Mouse (Mus musculus) liver, adult (tissue): ENCODE measurements around the gene Tekt2.
A peak's percentile ranks its signal among the peaks of the same experiment; 100 is the strongest.

Experiments
- GATA4 ChIP-seq: IDR thresholded peaks from 2 replicates; pipeline ENCODE4 v1.6.1; 2014; ENCODE audit warnings: mild to moderate bottlenecking, low read length; ENCODE audit not compliant: insufficient replicate concordance

Gene Tekt2

DNA sequence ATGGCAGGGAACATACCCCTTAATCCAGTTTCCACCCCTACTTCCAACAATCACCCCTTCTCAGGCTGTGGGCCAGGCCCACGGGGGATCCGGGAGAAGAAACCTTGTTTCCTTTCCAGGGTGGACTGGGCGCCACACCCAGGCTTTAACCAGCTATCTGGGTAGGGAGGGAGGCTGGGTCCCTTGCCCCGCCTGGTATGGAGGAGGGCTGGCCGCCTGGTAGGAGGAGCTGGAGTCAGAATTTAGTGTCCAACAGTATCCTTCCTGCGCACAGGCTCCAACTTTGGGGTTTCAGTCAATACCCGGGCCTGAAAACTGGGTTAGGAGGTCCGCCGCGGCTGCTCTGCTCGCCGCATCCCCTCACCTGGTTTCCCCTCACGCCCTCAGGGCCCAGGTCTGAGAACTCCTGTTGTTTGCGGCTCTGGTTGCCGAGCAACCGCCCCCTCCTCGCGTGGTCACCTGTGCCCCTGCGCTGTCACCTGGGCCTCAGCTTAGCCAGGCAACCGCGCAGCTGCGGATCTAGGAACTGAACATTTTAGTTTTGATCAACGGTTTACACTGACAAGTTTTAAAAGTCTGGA is at the start of gene Tekt2:
Gene Tekt2, minus strand, starts transcription at position 408 of the 581 bp plus-strand sequence.
- TF ChIP-seq GATA4 = no peak

DNA sequence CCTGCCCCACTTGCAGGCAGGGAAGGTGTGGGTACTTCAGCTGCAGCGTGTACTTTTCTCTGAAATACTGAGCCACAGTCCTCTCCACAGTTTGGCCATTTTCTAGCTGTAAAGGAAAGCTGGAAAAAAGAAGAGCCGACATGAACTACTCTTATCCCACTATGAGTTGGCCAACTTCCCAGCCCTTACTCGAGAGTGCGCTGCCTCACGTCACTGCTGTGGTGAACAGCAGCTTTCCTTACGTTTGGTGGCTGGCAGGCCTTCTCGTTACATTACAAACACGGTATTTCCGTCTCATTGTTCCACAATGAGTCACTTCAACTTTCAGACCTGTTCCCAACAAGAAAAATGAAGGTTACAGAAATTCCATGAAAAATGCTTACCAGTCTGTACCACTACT is 46.0 kb upstream of the Tekt2 start:
- no peak for TF ChIP-seq GATA4

DNA sequence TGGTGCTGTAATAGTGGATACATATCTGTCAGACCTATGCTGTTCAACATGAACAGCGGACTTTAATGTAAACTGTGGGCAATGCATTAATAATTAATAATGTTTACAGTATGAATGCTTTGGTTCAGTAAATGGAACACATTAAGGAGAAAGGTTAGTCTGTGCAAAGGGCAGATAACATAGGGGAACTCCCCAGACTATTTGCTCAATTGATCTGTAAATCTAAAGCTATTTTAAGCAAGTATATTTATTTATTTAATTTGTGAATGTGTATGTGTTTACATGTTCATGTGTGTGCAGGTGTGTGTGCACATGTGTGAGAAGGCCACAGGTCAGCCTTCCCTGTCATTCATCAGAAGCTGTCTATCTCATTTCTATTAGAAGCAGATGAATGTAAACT is 34.6 kb upstream of the Tekt2 start:
- TF ChIP-seq GATA4 = no peak

DNA sequence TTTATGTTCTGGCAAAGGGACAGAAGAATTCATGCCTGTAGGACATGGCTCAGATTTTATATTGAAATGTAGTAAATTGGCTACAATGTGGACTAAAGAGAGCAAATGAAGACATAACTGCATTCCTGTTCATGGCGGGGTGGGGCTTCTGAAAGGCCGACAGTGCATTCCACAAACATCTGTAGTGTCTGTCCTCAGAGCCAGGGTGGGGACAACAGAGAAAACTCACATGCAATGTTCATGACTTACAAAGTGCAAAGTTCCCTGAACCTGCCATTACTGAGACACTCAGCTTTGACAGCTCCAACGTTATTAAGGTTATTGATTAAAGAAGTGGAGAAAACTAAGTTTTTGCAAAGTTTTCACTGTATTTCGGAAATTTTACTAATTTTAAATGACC is 18.0 kb upstream of the Tekt2 start:
- TF ChIP-seq GATA4 = no peak

DNA sequence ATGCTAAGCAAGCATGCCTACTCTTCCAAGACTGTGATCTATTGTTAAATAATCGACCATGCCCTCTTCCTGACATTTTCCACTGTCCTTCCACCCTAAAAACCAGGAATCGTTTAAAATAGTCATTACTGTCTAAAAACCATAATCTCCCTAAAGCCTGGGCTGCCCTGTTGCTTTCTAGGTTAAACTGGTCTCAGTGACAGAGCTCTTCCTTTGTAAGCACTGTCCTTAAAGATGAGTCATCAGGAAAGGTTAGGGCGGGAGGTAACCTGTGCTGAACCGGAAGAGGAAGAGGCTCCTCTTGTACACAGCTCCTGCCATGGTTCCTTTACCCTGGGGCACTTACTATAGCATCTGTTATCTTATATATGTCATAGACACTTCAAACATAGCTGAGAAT is 14.0 kb upstream of the Tekt2 start:
- TF ChIP-seq GATA4 = no peak

DNA sequence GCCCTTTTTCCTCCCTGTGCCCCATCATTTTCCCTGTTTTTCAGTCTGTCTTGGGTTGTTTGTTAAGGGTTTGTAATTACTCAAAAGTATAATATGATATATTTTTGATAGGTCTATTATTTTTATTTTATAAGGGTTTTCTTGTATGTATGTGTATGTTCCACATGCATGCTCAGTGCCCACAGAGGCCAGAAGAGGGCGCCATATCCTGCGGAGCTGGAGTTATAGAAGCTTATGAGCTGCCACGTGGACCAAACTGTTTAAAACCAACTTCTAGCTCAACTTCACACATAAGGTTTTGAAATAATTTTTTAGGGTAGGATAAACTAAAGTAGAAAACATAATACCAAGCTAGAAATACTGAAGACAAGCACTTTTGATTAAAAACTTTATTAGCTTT is 6.9 kb upstream of the Tekt2 start:
- TF ChIP-seq GATA4 = no peak

DNA sequence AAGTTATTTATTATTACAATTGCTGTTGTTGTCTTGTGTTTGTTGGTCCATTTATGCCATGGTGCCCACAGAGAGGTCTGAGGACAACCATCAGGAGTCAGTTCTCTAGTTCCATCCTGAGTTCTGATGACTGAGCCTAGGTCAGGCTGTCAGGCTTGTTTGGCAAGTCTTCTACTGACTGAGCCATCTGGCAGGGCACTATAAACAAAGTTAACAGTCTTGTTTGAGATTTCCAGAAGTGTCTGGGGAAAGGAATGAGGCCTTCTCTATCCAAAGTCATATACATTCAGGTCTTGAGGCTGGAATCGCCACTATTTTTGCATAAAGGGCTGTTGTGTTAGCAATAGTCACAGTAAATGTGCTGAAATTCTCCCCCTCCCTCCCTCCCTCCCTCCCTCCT is 6.3 kb upstream of the Tekt2 start:
- no peak for TF ChIP-seq GATA4

DNA sequence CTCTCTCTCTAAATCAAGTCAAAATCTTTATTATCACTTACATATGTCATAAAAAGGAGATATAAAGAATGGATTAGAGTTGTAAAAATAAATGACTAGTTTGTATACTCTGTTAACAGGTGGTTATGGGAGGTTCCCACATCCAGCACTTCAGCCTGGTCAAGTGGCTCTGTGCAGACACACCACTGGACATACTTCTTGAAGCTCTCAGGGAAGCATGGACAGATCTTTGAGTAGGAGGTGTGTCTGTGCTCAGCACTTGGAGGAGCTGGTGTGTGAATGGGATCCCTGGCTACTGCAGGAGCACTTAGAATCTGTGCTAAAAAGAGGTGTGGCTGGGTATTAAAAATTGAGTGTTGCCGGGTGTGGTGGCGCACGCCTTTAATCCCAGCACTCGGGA is 4.8 kb upstream of the Tekt2 start:
- TF ChIP-seq GATA4 = no peak

DNA sequence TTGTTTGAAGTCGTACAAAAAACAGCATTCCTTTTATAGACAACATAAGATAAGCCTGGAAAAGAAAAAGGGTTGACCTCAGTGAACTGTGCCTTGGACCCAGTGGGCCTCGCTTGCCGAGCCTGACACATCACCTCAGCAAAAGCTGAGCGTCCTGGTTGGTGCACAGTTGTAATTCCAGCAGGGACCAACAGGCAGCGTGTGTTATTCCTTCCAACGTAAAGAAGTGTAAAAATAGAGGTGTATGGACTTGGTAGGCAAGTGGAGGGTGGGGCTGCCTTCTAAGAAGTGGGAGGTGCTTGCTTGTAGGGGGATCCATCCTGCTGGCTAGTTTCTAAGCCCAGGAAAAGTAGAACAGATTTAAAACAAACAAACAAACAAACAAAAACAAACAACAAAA is 548 bp upstream of the Tekt2 start:
- no peak for TF ChIP-seq GATA4

DNA sequence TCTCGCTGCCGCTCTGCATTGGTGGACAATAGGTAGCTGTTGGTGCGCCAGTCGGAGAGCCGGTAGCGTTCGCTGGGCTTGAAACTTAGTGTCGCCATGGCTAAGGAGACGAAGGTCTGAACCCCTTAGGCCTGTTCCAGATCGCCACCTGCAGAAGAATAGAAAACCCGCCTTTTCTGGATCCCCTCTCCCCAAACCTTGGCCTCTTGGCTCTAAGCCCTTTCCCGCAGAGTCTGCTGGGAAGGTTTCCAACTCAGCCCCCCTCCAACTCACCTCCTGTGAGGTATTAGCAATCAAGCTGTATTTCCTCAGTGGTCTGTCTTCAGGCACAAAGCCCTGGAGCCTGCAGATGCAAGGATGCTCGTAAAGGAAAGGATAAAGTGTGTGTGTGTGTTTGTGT is 627 bp downstream of the Tekt2 start:
- no peak for TF ChIP-seq GATA4

DNA sequence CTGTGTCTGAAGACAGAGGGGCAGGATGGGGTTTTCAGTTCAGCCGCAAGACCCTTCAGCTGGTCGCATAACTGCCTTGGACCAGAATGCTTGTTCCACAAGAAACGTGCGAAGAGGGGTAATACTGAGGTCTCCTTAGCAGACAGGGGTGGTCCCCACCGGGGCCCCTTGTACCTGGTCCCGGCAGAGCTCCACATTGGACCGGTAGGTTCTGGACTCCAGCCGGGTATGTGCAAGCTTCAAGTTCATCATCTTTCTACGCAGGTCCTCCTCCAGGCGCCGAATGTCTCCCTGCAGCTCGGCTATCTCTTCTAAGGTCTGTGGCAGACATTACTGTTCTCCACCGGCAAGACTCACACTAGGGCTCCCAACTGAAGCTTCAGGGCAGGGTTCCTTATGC is 2.8 kb downstream of the Tekt2 start:
- TF ChIP-seq GATA4 = no peak

DNA sequence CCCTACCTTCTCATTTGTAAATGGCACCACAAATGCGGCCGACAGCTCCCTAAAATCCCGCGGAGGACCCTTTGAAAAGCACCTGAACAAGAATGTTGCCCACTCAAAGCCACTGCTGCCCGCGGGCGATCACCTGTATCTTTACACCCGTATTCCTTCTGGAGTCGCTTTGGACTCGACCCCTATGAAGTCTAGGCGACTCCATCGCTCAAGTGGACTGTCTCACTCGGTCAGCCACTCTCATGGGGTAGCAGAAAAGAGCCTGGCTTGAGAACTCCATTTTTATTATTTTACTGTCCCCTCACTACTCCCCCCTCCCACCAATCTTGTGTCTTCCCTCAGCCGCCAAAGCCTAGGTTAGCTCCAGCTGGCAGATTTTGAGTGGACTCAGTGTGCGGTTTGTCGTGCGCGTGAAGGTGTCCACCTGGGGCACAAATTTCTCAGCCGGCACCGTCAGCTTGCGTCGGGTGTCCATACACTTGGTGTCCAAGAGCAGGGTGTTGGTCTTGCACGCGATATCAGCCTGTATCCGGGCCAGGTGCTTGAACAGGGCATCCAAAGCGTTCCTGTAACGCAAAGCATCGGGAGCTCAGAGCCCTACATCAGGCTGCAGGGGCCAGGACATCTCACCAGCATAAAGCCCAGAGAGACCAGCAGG is 3.5 kb downstream of the Tekt2 start:
- no peak for TF ChIP-seq GATA4

DNA sequence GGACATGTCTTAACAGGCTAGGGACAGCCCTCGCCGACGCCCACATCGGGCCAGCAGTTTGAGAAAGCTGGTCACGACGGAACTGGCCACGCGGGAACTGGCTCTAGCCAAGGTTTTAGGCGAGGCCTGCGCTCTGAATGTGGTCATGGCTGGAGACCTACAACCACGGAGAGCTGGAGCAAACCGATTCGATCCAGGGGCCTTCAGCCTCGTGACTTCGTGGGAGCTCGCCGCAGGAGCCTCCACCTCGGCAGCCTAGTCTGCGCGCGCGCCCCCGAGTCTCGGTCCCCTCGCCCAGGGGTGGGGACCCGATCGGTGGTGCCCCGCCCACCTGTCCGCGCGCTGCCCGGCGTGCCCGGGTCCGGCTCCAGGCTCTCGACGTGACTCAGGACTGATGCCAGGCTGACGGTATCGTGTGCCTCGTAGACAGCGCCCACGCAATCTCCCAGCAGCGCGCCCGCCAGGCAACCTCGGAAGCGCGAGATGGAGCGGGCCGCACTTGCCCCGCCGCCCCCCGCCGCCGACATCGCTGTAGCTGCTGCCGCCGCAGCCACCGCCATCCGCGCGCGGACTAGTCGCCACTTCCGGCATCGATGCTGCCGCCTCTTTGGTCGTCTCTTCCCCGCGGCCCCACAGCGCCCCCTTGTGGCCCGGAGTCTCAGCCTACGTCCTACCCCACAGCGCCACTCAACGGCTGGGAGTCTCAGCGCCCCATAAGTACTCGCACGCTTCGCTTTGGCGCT is 4.2 kb downstream of the Tekt2 start, which contains the start of gene Adprhl2:
Gene Adprhl2, minus strand, starts transcription at position 593 of the 743 bp plus-strand sequence.
- peak; percentile 33; the same call in 1 of the 2 replicates for TF ChIP-seq GATA4

DNA sequence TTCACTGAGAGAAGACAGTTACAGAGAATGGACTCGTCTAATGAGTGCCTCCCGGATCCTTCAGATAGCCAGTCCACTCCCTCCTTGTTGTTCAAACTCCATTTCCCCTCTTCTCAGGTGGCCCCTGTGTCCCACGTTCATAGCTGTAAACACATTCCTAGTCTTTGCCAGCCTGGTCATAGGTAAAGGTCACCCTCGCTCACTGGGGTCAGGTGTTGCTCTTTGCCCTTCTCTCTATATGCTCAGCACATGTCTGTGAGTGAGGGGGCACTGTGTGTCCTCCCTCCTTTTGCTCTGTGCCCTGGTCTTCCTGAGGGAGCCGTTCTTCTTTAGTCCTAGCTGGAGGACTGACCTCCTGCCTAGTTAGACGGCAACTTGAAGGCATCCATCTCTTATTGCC is 5.7 kb downstream of the Tekt2 start:
- no peak for TF ChIP-seq GATA4

DNA sequence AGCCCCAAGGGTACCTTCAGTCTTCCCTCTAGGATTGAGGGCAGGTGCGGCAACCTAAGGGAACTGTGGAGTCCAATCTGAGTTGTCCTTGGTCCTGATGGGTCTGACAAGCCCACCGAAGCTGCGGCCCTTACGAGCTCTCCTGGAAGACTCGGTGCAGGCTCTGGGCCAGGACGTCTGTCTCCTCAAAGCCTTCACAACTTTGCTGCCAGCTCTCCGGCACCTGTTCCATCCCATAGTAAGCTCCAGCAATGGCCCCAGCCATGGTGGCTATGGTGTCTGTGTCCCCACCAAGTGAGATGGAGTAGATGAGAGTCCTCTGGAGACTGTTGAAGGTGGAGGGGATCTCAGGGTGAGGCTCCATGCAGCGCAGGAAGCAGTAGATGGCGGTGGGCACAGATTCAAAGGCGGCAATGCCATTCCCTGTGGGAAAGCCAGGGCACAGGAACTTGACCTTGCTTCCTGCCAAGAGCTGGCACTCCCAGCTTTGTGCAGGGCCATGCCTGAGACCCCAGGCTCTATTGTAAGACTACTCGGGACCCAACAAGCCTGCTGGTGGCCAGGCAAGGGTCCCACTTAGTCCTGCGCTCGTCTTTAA is 8.9 kb downstream of the Tekt2 start:
- no peak for TF ChIP-seq GATA4

DNA sequence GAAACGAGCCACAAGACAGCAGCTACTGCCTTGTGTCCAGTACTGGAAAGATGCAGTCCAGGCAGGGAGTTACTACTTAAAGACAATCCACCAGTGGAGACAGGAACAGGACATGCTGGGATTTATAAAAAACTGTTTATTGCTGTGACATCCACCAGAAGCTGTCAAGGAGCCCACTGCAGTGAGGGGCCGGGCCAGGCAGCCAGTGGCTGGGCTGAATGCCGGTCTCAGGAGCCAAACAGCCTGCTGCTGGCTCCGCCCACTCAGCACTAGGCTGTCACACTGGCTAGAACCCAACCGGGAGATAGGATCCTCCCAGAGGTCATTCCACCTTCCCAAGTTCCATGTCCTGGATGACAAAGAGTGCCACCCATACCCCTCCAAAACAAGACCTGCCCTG is 9.6 kb downstream of the Tekt2 start:
- TF ChIP-seq GATA4 = no peak

DNA sequence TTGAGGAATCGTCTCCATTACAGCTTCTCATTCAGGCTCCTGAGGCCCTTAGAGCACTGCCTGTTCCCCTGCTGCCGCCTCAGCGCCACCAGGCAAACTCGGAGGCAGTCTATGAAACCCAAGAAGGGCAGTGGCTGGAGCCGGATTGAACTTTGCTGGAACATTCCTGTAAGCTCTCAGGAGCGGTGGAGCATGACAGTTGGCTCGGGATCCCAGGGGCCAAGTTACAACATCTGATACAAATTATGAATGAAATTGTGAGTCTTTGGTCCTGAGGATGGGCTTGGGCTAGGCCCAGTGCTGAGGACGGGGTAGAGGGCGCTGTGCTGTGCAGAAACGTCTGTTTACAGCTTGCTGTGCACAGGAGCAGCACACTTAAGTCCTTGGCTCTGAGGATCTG is 11.1 kb downstream of the Tekt2 start:
- no peak for TF ChIP-seq GATA4

DNA sequence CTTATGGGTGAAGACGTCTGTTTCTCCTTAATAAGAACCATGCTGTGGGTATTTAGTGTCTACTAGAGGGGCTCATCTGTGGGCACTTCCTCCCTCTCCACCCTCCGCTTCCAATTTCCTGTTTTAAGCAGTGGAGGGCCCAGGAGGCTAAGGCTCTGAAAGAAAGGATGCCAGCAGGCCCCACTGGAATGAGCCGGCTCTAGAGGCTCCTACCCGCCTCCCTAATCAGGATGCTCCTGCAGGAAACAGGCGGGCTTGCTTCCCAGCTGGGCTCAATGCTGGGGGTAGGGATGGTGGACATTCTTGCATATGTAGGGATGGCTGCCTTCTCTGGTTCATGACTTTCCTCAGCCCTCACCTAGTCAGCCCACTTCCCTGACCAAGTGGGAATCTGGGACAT is 12.3 kb downstream of the Tekt2 start:
- TF ChIP-seq GATA4 = no peak
